Mouse (Mus musculus): Measurements from ENCODE around the gene Nudt19. TPM values are rescaled to one million over a fixed set of nuclear protein-coding genes. Genes with fewer than 3 reads are reported as not detected.
"Not testable (repeated sequence)": the region's sequence is repeated elsewhere in the genome, so short reads cannot be mapped to it uniquely, and the experiment has no call there.

Nudt19 gene
- total RNA-seq (2021), result 10 to 100 TPM; 81.1 to 85.6 TPM

GRCm38 (mm10) chr7:35556205-35556603, at the start of gene Nudt19:
TSS of gene Nudt19 (minus strand) at chr7:35556304.
- no peak for DNase-seq

- DNase-seq, result no peak
Observed at GRCm38 (mm10) chr7:35602766-35603165, 46.7 kb upstream of the Nudt19 start.

DNA sequence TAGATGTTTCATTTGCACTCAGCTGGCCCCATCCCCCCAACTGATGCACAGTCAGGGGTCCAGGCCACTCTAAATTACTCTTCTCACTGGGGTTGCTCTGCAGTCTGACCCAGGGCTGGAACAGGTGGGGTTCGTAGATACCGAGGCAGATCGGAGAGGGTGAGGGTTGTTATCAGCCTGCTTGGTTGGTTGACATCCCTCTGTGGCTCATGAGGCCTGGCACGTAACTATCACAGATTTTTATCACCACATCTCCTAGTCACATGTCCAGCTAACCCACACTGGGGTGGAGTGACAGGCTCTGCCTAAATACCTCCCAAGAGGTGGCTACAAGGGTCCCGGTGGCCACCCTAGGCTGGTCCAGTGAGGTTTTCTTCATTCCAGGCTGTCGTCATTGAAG, 45.0 kb upstream of the Nudt19 start:
- DNase-seq, result no peak

DNA sequence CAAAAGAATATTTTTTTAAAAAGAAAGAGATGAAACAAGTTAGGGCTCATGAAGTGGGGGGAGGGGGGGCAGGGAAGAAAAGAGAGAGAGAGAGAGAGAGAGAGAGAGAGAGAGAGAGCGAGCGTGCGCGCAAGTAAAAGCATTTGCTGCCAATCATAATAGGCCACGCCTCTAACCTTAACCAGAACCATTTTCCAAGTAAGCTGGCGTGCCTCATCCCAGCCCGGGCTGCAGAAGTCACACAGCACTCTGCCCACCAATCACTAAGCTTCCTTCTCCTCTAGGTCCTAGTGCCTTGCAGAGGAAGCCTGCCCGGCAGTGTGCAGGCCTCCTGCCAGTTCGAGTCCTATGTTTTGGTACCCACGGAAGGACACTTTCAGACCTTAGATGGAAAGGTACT, 43.9 kb upstream of the Nudt19 start:
- no peak for DNase-seq

- DNase-seq, result no peak
Observed at GRCm38 (mm10) chr7:35599492-35599891, 43.4 kb upstream of the Nudt19 start.

GRCm38 (mm10) chr7:35594311-35594710, 38.2 kb upstream of the Nudt19 start:
- no peak for DNase-seq

DNA sequence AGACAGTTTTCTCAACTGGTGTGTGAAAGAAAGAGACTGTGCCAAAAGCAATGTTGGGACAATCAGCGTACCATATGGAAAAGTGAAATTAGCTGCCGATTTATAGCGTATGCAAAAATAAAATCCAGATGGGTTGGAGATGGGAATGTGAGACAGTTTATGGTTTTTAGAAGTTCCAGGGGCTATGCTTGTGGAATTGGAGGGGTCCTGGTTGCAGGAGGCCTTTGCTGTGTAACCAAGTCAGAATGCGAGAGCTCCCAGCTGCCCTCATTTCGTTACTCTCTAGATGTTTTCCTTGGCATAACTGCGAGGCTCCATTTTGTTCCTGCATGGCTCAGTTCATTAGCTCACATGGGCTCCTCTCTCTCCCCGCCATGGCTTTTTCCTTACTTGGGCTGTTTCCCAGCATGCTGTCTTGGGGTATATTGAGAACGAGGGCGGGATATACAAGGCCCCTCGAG, 34.7 kb upstream of the Nudt19 start:
- DNase-seq, result peak; percentile 25

GRCm38 (mm10) chr7:35589485-35589884, 33.4 kb upstream of the Nudt19 start:
- no peak for DNase-seq

GRCm38 (mm10) chr7:35588680-35589428, 32.8 kb upstream of the Nudt19 start:
- no peak for DNase-seq

- DNase-seq, result no peak
Observed at GRCm38 (mm10) chr7:35587728-35588127, 31.6 kb upstream of the Nudt19 start.

DNA sequence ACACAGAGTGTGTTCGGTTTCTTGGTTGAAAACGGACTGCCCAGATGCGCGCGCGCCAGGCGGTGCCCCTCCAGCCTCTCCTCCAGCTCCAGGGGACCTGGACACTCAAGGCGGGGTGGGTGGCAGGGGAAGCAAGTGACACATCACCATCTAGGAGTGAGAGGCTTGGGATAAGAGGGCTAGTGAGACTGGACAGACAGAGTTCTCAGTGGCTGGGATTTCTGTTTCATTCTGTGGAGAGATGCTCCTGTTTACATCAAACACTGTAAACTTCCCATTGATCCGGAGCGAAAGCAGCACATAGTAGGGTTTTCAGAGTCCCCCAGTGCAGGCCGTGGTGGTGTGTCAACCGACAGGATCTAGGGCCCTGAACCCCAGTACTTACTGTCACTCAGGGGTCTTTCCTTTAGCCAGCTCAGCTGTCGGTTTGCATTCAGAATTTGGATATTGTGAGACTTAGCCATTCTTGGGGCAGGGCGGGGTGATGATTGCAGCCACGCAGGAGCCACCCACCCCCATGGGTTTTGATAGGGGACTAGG, 30.9 kb upstream of the Nudt19 start:
- DNase-seq, result peak; percentile 14

GRCm38 (mm10) chr7:35586055-35586905, 30.2 kb upstream of the Nudt19 start, which contains the start of gene Ankrd27:
TSS of gene Ankrd27 (plus strand) at chr7:35586244.
- peak; percentile 97 for DNase-seq

- peak; percentile 28 for DNase-seq
Observed at GRCm38 (mm10) chr7:35585191-35586054, 29.3 kb upstream of the Nudt19 start, which contains the start of gene Rgs9bp. TSS of gene Rgs9bp (minus strand) at chr7:35585582.

DNA sequence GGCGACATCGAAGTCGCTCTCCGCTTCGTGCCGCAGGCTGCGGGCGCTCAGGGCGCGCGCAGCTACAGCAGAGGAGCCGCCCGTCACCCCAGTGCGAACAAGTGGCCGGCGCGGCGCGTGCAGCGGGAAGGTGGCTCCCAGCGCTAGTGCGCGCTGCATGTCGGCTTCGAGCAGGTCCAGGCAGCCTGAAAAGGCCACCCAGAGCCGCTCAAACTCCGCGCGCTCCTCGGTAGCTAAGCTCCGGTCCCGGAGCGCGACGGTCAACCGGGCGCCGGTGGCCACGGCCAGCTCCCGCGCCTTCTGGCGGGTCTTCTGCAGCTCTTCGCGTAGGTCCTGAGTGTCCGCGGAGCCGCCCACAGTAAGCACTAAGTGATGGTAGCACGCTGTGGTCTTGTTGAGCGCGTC, 28.7 kb upstream of the Nudt19 start:
- peak; percentile 33 for DNase-seq

GRCm38 (mm10) chr7:35584068-35584785, 28.1 kb upstream of the Nudt19 start:
- DNase-seq, result no peak

- DNase-seq, result no peak
Observed at GRCm38 (mm10) chr7:35583476-35584025, 27.4 kb upstream of the Nudt19 start.

DNA sequence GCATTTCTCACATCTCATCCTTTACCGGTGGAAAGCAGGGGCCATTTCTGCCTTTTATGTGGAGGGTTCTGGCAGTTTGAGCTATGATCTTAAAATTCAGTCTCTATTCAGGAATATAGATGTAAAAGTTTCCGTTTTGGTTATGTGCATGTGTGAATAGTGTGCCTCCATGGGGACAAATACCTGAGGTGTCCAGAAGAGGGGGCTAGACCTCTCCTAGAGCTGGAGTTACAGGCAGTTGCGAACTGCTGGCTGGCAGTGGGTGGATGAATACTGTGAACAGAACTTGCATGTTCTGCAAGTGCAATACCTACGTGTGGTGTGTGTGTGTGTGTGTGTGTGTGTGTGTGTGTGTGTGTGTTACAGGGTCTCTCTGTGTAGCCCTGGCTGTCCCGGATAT, 26.6 kb upstream of the Nudt19 start:
- DNase-seq, result no peak

DNA sequence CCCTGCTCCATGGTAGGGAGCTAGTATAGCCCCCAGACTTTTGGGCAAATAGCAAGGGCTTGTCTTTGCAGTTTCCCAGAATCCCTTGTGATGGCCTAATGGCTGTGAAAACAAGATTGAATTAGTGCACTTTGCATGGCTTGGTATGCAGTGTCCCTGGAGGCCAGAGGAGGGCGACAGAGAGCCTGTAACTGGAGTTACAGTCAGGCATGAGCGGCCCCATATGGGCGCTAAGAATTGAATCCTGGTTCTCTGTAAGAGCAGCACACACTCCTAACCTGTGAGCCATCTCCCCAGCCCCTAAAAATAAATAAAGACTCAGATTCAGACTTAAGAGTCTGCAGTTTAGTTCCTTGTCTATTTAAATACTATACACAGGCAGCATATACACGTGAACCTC, 23.7 kb upstream of the Nudt19 start:
- DNase-seq, result peak; percentile 51

DNA sequence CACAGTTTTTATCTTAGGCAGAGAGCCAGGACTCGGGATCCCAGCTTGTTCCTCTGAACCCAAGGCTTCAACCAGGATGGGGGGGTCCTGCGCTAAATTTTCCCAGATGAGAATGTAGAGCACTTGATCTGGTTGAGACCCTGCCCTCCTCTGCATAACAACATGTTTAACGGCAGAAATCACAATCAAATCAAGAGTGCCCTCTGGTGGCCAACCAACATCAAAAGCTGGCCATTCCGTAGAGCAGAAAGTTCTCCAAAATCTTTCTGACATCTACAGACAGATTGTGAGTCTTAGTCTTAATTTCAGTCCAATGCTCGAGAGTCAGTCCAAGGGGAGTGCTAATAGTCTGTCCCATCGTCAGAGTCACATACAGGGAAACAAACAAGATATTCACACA, 14.8 kb upstream of the Nudt19 start:
- DNase-seq, result not testable (repeated sequence)

- not testable (repeated sequence) for DNase-seq
Observed at GRCm38 (mm10) chr7:35569724-35570123, 13.6 kb upstream of the Nudt19 start.

GRCm38 (mm10) chr7:35565965-35566364, 9.9 kb upstream of the Nudt19 start:
- DNase-seq, result not testable (repeated sequence)
